Mouse (Mus musculus) limb, embryonic 10.5 days (tissue): ENCODE results near the gene Rad51b. TPM values are rescaled to one million over a fixed set of nuclear protein-coding genes. Genes with fewer than 3 reads are reported as not detected.

ENCODE experiments used
- DNase-seq: peaks from one replicate; pipeline ENCODE4 v3.0.0-alpha.2; 2017; ENCODE audit warnings: low spot score
- H3K27ac ChIP-seq: fragments of 300-500 bp; sonication (generic); 2 replicates; pipeline ENCODE4 v1.5.1; 2016; ENCODE audit warnings: mild to moderate bottlenecking
- H3K27me3 ChIP-seq: fragments of 300-500 bp; sonication (generic); 2 replicates; pipeline ENCODE4 v1.6.1; 2016; ENCODE audit warnings: low read depth, mild to moderate bottlenecking; ENCODE audit not compliant: poor library complexity, severe bottlenecking
- H3K36me3 ChIP-seq: fragments of 300-500 bp; sonication (generic); 2 replicates; pipeline ENCODE4 v1.6.1; 2016; ENCODE audit warnings: mild to moderate bottlenecking, moderate library complexity
- H3K4me1 ChIP-seq: fragments of 300-500 bp; sonication (generic); 2 replicates; pipeline ENCODE4 v1.6.1; 2016
- H3K4me3 ChIP-seq: fragments of 300-500 bp; sonication (generic); 2 replicates; pipeline ENCODE4 v1.5.1; 2016; ENCODE audit warnings: mild to moderate bottlenecking, moderate library complexity
- H3K9me3 ChIP-seq: fragments of 300-500 bp; sonication (generic); replicated peaks from 2 replicates; pipeline ENCODE4 v1.6.1; 2016; ENCODE audit warnings: mild to moderate bottlenecking
- WGBS: fragments of 180-500 bp; shearing (Covaris S2); methylation state at CpG from one replicate; pipeline ENCODE4 v1.1.7; 2016; 5-methylcytosine and 5-hydroxymethylcytosine counted together
- polyA plus RNA-seq: library from polyadenylated mRNA; unstranded; fragments of >200 nt; fragmentation: Nextera tagmentation; extraction: Ambion mirVana; gene quantifications from 2 replicates; pipeline ENCODE4 v1.2.1, GENCODE M21; 2016

The Rad51b gene
- polyA plus RNA-seq, 1 experiment from 2014 or later, result 7.4 TPM

GRCm38 (mm10) chr12:79341291-79341845, 44.3 kb downstream of the Rad51b start:
- Histone ChIP-seq H3K27me3 (no peaks in the 10 kb centered on the region), H3K4me3 (no peak overlapping the region), H3K9me3 (no peaks in the 10 kb centered on the region), H3K4me1 (peaks cover 10% of the 10 kb centered on the region; the same call in 1 of the 2 replicates), H3K27ac (no peak overlapping the region), H3K36me3 (no peaks in the 10 kb centered on the region)
- DNase-seq, result no peak
- 72% methylated on average over 6 of the region's 6 CpGs for WGBS

- H3K27ac ChIP-seq, result no peak overlapping the region
- no peaks in the 10 kb centered on the region for H3K9me3 ChIP-seq
- no peak overlapping the region for H3K4me3 ChIP-seq
- H3K36me3 ChIP-seq, result no peaks in the 10 kb centered on the region
- DNase-seq, result no peak
- H3K4me1 ChIP-seq, result peaks cover 20% of the 10 kb centered on the region
- H3K27me3 ChIP-seq, result no peaks in the 10 kb centered on the region
- WGBS, result 65% methylated on average over 5 of the region's 5 CpGs
Observed at GRCm38 (mm10) chr12:79346198-79346733, 49.2 kb downstream of the Rad51b start.

- Histone ChIP-seq H3K27me3 (no peaks in the 10 kb centered on the region), H3K4me1 (peaks cover 21% of the 10 kb centered on the region), H3K4me3 (no peak overlapping the region), H3K27ac (no peak overlapping the region), H3K36me3 (no peaks in the 10 kb centered on the region), H3K9me3 (no peaks in the 10 kb centered on the region)
- peak; percentile 54 for DNase-seq
- 9% methylated on average over 6 of the region's 6 CpGs for whole genome bisulfite sequencing
Observed at GRCm38 (mm10) chr12:79347643-79348042, 50.6 kb downstream of the Rad51b start.

GRCm38 (mm10) chr12:79351461-79351860, 54.4 kb downstream of the Rad51b start:
- Histone ChIP-seq H3K27me3 (no peaks in the 10 kb centered on the region), H3K4me1 (peaks cover 19% of the 10 kb centered on the region), H3K27ac (no peak overlapping the region), H3K9me3 (no peaks in the 10 kb centered on the region), H3K36me3 (no peaks in the 10 kb centered on the region), H3K4me3 (no peak overlapping the region)
- 95% methylated on average over 7 of the region's 7 CpGs for WGBS
- DNase-seq, result no peak

- H3K36me3 ChIP-seq, result no peaks in the 10 kb centered on the region
- H3K9me3 ChIP-seq, result no peaks in the 10 kb centered on the region
- WGBS, result 79% methylated on average over 3 of the region's 3 CpGs
- DNase-seq, result no peak
- 0 out of 2 replicates have a peak overlapping the region, but pooled peaks have one; percentile 2 for H3K27ac ChIP-seq
- peaks cover 19% of the 10 kb centered on the region for H3K4me1 ChIP-seq
- H3K27me3 ChIP-seq, result no peaks in the 10 kb centered on the region
- H3K4me3 ChIP-seq, result no peak overlapping the region
Observed at GRCm38 (mm10) chr12:79352086-79352741, 55.1 kb downstream of the Rad51b start.

- no peaks in the 10 kb centered on the region for H3K27me3 ChIP-seq
- 13% methylated on average over 3 of the region's 3 CpGs for WGBS
- peaks cover 14% of the 10 kb centered on the region for H3K4me1 ChIP-seq
- no peaks in the 10 kb centered on the region for H3K9me3 ChIP-seq
- no peak overlapping the region for H3K27ac ChIP-seq
- DNase-seq, result no peak
- H3K36me3 ChIP-seq, result no peaks in the 10 kb centered on the region
- no peak overlapping the region for H3K4me3 ChIP-seq
Observed at GRCm38 (mm10) chr12:79352742-79353114, 55.6 kb downstream of the Rad51b start.

GRCm38 (mm10) chr12:79353356-79353755, 56.3 kb downstream of the Rad51b start:
- DNase-seq, result no peak
- no peaks in the 10 kb centered on the region for H3K27me3 ChIP-seq
- H3K4me1 ChIP-seq, result peaks cover 12% of the 10 kb centered on the region
- H3K36me3 ChIP-seq, result no peaks in the 10 kb centered on the region
- WGBS, result 77% methylated on average over 5 of the region's 5 CpGs
- no peak overlapping the region for H3K4me3 ChIP-seq
- no peaks in the 10 kb centered on the region for H3K9me3 ChIP-seq
- H3K27ac ChIP-seq, result no peak overlapping the region

GRCm38 (mm10) chr12:79354621-79355020, 57.5 kb downstream of the Rad51b start:
- H3K9me3 ChIP-seq, result no peaks in the 10 kb centered on the region
- H3K36me3 ChIP-seq, result no peaks in the 10 kb centered on the region
- H3K27me3 ChIP-seq, result no peaks in the 10 kb centered on the region
- no peak overlapping the region for H3K4me3 ChIP-seq
- no peak overlapping the region for H3K27ac ChIP-seq
- 90% methylated on average over 7 of the region's 7 CpGs for WGBS
- no peak for DNase-seq
- H3K4me1 ChIP-seq, result peaks cover 12% of the 10 kb centered on the region

- 84% methylated on average over 4 of the region's 4 CpGs for WGBS
- H3K27me3 ChIP-seq, result no peaks in the 10 kb centered on the region
- no peaks in the 10 kb centered on the region for H3K9me3 ChIP-seq
- H3K36me3 ChIP-seq, result no peaks in the 10 kb centered on the region
- peaks cover 12% of the 10 kb centered on the region for H3K4me1 ChIP-seq
- DNase-seq, result no peak
- no peak overlapping the region for H3K27ac ChIP-seq
- H3K4me3 ChIP-seq, result no peak overlapping the region
Observed at GRCm38 (mm10) chr12:79356138-79356537, 59.1 kb downstream of the Rad51b start.

GRCm38 (mm10) chr12:79357631-79358030, 60.5 kb downstream of the Rad51b start:
- Histone ChIP-seq H3K9me3 (no peaks in the 10 kb centered on the region), H3K4me1 (peaks cover 7% of the 10 kb centered on the region), H3K36me3 (no peaks in the 10 kb centered on the region), H3K4me3 (no peak overlapping the region), H3K27ac (no peak overlapping the region), H3K27me3 (no peaks in the 10 kb centered on the region)
- WGBS, result 88% methylated on average over 5 of the region's 5 CpGs
- DNase-seq, result no peak

GRCm38 (mm10) chr12:79358613-79359218, 61.6 kb downstream of the Rad51b start:
- DNase-seq, result peak; percentile 51
- Histone ChIP-seq H3K9me3 (no peaks in the 10 kb centered on the region), H3K27me3 (no peaks in the 10 kb centered on the region), H3K4me3 (no peak overlapping the region), H3K36me3 (no peaks in the 10 kb centered on the region), H3K4me1 (peaks cover 4% of the 10 kb centered on the region), H3K27ac (peak overlapping the region; percentile 56; the same call in 1 of the 2 replicates)
- 28% methylated on average over 10 of the region's 10 CpGs for WGBS

- Histone ChIP-seq H3K36me3 (no peaks in the 10 kb centered on the region), H3K4me3 (no peak overlapping the region), H3K27ac (no peak overlapping the region), H3K9me3 (no peaks in the 10 kb centered on the region), H3K27me3 (no peaks in the 10 kb centered on the region), H3K4me1 (peaks cover 4% of the 10 kb centered on the region)
- DNase-seq, result no peak
- 96% methylated on average over 2 of the region's 2 CpGs for WGBS
Observed at GRCm38 (mm10) chr12:79359404-79359803, 62.3 kb downstream of the Rad51b start.

- no peak overlapping the region for H3K4me3 ChIP-seq
- H3K27me3 ChIP-seq, result no peaks in the 10 kb centered on the region
- peak; percentile 42 for DNase-seq
- WGBS, result 69% methylated on average over 1 of the region's 1 CpGs
- no peaks in the 10 kb centered on the region for H3K36me3 ChIP-seq
- H3K9me3 ChIP-seq, result no peaks in the 10 kb centered on the region
- peaks cover under 1% of the 10 kb centered on the region; the same call in 1 of the 2 replicates for H3K4me1 ChIP-seq
- H3K27ac ChIP-seq, result no peak overlapping the region
Observed at GRCm38 (mm10) chr12:79362219-79362618, 65.1 kb downstream of the Rad51b start.
